ENCODE assay signal across 8 mouse cellular contexts in the genomic region with DNA sequence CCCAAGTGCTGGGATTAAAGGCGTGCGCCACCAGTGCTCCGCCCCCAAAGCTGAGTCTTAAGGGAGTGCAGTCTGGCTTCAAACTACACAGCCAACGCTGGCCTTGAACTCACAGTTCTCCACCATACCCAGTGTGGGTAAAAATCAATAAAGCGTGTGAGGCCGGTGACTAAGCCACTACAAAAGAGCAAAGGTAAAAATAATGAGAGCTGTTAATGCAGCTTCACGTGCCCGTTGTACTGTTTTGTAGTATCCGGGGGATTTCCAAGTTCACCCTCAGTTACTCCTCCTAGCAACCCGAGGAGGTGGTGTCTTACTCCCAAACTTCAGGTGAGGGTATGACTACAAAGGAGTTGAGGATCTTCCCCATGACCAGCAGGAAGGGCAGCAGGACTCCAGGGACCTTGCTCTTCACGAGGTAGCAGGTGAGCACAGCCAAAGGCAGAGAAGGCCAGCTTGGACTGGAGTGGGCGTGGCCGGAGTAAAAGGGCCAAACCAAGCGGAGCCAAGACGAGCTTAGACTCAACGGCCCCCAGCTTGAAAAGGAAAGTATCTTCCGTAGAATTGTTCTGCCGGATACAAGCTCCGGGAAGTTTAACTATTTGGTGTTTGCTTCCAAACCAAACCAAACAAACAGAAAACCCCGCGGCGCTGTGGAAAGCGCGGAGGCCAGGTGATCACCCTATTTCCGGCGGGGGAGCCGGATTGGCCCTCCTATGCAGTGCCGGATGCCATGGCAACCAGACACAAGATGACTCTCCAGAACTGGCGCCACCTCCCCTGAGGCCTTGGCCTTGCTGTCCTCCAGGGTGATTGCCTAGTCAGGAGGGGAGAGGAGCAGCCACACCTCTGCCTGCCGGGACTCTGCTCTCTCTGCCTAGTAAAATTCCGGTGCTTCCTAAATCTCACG. TPM values are rescaled to one million over a fixed set of nuclear protein-coding genes. Genes with fewer than 3 reads are reported as not detected.
DNase-seq lines count a peak whose midpoint lies in the region; ATAC-seq and TF ChIP-seq lines count a peak whose summit lies in the region.

No protein-coding gene starts in this region.

- no peaks in the 10 kb centered on the region for H3K36me3 ChIP-seq in G1E (replicated peaks)
- H3K36me3 ChIP-seq in forebrain, embryonic 12.5 days (replicated peaks), result no peaks in the 10 kb centered on the region

- intact Hi-C loops in heart, postnatal 10 days (cut with DNase I), result loop anchor here (2.0 kb wide), 1 partner anchor 25 kb away; no protein-coding TSS in a partner anchor

- 6% methylated on average over 32 of the region's 32 CpGs for WGBS in forebrain, embryonic 12.5 days

- H3K4me2 ChIP-seq in forebrain, embryonic 12.5 days, result peak overlapping the region; percentile 61

- H3K4me1 ChIP-seq in G1E (ENCODE audit: insufficient read depth, low read depth, low read length), result peaks cover 76% of the 10 kb centered on the region
- H3K4me1 ChIP-seq in forebrain, embryonic 12.5 days, result peaks cover 23% of the 10 kb centered on the region

- peak overlapping the region; percentile 68 for H3K4me3 ChIP-seq in G1E (ENCODE audit: low read depth, low read length)
- H3K4me3 ChIP-seq in forebrain, embryonic 12.5 days (replicated peaks), result peak overlapping the region; percentile 36

- no peak overlapping the region for H3K27ac ChIP-seq in forebrain, embryonic 12.5 days

- no peak for TF ChIP-seq CTCF in G1E (IDR thresholded peaks at IDR 0.05; ENCODE audit: low read depth, low read length)

- peak; percentile 92 for DNase-seq in G1E (ENCODE audit: low spot score)
- peak; percentile 96 for DNase-seq in c-Kit-negative CD71-positive TER-119-positive erythroid progenitor cells, embryonic 14.5 days (ENCODE audit: low read depth, low spot score)
- peak; percentile 70 to 81 for DNase-seq in heart, postnatal 10 days
- DNase-seq in kidney, postnatal 36 days, result peak; percentile 87 to 89
- DNase-seq in lung, postnatal 14 days, result peak; percentile 77
- DNase-seq in ovary, postnatal 14 days (ENCODE audit: low spot score), result peak; percentile 48
- DNase-seq in thymus, postnatal 10 days (ENCODE audit: low spot score in 2 of 2), result peak; percentile 59 to 71

- peak; percentile 58 for ATAC-seq in G1E (ENCODE audit: extremely low read depth, insufficient number of reproducible peaks, low FRiP score, poor library complexity, severe bottlenecking)
- peak; percentile 79 for ATAC-seq in forebrain, embryonic 12.5 days (ENCODE audit: low FRiP score)

- H3K27me3 ChIP-seq in G1E (ENCODE audit: insufficient read depth, low read length), result no peaks in the 10 kb centered on the region; the same call in 1 of the 2 replicates
- H3K27me3 ChIP-seq in forebrain, embryonic 12.5 days, result 0 out of 2 replicates have a peak, but pooled peaks cover 2% of the 10 kb centered on the region

- peak overlapping the region; percentile 18; the same call in 1 of the 2 replicates for H3K9ac ChIP-seq in forebrain, embryonic 12.5 days

- no peaks in the 10 kb centered on the region for H3K9me3 ChIP-seq in G1E (replicated peaks)
- H3K9me3 ChIP-seq in forebrain, embryonic 12.5 days, result no peaks in the 10 kb centered on the region

RNA-seq across cellular contexts. Expression of a gene that starts 27.9 kb away (rescaled TPM):
- total RNA-seq in G1E (2014; fragmentation: Nextera tagmentation), result 0.39 and 0.98 TPM in 2 replicates
- total RNA-seq in G1E (2017), result 0.44 and 0.81 TPM in 2 replicates
- 1.6 and 2.1 TPM in 2 replicates for polyA plus RNA-seq in G1E (2012)
- polyA plus RNA-seq in forebrain, embryonic 12.5 days (2016; fragmentation: Nextera tagmentation; extraction: Ambion mirVana), result 5.2 and 6.5 TPM in 2 replicates
- 10 to 100 TPM; 16.1 to 19.4 TPM for total RNA-seq in heart, postnatal 10 days (2021)

Comparison
In these comparisons a context has a peak if more than half of its experiments do, and no peak if none do; other contexts are left out.
1. RNA of a gene that starts 27.9 kb away (total RNA-seq): 16.1 to 19.4 TPM in heart, postnatal 10 days; 0.39 to 0.98 TPM in G1E; every median in the first group is over 4 times any median in the second.
2. Peak in every context shown above with its lines, with median percentiles within 50 percentile points of each other: DNase-seq.